Mouse (Mus musculus) cerebellum, postnatal 14 days (tissue): ENCODE measurements around the gene Gm20431.

Experiments
- DNase-seq, 2 experiments: peaks; one replicate each; pipeline ENCODE4 v3.0.0; 2021; ENCODE audit warnings: mixed read lengths in 2 of 2

Gm20431 gene

DNA sequence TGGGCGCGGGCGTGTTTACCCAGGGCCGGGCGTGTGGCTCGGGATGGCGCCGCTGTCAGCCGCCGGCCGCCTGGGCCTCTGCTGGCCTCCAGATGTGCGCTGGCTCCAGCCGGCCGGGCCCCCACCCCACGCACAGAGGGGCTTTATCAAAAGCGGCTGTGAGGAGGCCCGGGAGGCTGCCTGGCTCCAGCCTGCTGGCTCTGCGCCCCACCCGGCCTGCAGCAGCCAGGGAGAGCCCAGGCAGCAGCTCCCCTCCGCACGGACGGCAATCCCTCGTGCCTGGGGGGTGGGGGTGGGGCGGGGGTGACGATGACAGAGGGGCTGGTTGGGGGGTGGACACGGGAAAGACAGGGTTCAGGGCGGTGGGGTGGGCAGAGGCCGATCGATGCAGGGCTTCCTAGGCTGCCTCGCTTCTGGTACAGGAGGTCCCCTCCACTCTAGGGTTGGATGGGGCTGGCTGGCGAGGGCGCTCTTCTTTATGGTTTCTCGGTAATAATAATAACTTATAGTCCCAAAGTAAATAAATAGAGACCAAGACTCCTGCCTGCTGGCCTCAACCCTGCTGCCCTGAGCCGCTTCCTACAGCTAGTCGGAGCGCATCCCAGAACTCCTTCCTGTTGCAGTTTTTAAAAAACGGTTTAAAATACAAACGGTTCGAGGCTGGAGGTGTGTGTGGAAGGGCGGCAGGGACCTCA lies 63.7 kb downstream of the Gm20431 start:
- no peak for DNase-seq

DNA sequence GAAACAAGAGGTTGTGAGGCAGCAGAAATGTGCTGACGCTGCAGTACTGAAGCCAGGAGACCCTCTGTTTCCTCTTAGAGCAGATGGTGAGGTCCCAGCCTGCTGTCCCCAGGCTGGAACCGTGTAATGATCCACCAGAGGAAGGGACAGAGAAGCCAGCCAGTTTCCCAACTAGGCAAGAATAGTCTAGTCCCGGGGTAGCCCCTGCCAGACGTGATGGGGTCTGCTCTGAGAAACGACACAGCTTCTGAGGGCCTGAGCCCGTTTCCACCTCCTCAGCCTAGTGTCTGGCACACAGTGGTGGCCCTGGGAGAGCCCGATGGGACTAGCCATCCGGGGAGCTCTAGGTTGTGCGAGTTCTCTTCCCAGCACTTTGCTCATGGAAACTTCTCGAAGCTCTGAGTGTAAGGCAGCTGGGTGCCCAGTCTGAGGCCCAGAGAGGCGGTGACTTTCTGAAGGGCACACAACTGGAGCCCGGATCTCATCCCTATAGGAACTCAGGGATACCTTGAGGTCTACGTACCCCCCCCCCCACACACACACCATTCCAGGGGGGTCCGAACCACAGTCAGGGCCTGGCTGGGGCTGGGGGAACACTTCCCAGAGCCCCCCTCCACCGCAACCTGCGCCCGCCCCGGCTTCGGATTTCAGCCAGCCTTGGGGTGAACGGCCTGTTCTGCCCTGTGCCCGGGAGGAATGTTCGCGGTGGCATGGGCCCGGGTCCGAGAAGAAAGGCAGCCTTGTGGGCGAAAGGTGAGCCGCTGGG lies 64.4 kb downstream of the Gm20431 start:
- peak in 1 of 2 experiments; percentile 41 for DNase-seq

DNA sequence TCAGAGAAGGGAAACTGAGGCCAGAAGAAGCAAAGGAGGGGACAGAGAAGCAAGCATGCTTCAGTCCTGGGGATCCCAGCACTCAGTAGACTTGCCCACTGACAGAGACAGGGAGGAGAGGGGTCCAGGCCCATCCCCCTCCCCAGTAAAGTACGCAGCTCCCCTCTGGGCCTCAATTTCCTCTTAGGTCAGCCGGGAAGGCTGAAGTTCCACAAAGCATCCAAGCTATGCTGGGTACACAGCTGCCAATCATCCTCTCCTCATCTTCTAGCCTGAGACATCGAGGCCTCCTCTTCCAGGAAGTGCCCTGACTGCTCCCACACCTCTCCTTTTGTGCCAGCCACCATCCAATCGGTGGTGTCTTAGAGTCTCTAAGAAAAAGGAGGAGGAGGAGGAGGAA lies 65.0 kb downstream of the Gm20431 start:
- DNase-seq: no peak

DNA sequence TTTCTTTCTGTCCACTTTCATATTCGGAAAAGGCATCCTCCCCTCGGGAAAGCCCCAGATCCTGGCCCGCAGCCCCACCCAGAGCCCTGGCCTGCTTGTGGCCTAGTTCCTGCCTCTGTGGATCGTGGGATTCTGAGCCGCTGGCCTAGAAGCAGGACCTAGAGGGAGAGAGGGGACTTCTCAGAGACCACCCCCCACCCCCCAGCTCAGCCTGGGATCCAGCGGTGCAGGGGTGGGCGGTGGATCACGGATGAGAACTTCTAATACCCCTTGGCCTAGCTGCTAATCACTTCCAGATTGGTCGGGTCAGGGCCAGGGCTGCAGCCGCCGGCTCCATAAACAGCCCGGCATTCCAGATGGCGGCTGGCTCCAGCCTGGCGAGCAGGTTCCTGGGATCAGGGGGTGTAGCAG lies 65.5 kb downstream of the Gm20431 start:
- DNase-seq: peak; percentile 50 to 58

DNA sequence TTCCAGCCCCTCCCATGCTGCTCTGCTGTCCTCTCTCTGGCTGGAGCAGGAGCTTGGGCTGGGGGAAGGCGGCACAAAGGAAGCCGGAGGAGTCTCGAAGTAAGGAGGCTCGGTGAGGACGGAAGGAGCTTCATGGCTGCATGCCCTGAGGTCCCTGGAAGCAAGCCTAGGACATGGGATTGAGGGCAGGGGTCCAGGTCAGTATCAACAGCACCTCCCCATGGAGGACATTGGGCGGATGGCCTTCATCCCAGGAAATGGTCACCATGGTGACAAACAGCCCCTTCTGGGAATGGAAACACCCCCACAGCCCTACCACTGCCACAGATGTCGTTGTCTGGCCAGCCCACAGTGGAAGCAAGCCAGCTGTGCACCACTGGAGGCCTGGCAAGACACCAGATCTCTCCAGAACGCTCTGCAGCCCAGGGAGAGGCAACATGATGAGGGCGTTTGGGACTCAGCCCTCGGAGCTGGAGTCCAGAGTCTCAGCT lies 66.8 kb downstream of the Gm20431 start:
- peak; percentile 56 to 78 for DNase-seq

DNA sequence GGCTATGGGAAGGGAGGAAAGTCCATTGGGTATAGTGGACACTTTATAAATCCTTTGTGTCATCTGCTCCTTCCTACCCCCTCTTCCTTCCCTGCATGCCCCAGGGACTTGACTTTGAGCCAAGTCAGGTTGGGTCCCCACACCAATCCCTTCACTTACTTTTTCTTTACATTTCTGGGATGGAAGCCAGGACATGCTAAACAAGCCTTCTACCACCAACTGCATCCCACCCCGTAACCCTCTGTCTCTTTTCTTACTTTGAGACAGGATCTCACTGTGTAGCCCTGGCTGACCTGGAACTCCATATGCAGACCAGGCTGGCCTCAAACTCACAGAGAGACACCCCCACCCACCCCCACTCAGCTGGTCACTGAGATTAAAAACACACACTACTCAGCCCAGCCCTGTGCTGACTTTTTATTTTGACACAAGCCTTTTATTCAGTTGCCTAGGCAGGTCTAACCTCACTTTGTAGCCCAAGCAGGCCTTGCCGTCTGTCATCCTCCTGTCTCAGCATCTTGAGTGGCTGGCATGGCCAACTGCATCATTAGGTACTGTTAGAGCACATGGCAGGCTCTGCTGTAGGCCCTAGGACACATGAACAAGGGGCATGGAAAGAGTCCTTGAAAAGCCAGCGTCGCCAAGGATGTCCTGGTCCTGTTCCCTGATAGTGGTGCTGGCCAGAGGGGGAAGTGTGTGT lies 67.6 kb downstream of the Gm20431 start:
- DNase-seq: no peak

DNA sequence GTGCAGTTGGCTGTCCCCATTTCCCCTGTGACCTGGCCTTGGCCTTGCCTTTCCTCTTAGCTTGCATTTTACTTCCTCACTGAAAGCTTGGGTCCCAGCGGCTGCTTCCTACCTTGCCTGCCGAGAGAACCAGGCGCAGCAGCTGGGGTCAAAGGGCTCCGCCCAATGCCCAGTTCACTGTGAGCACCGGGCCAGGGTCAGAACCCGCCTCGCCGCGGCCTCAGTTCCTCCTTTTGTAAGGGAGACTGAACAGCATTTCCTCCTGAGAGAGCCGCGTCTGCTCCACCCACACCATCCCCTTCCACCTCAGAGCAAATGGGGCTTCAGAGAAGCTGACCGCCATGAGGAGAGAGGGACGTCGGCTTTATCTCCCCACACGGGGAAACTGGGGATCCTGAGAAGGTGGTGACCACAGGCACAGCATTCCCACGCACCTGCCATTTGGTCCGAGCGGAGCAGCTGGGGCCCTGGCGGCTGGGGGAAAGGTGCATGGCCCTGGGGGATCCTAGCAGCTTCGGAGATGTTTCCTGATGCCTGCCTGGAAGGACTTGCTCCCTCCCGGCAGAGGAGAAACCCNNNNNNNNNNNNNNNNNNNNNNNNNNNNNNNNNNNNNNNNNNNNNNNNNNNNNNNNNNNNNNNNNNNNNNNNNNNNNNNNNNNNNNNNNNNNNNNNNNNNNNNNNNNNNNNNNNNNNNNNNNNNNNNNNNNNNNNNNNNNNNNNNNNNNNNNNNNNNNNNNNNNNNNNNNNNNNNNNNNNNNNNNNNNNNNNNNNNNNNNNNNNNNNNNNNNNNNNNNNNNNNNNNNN lies 72.3 kb downstream of the Gm20431 start:
- DNase-seq: no peak

DNA sequence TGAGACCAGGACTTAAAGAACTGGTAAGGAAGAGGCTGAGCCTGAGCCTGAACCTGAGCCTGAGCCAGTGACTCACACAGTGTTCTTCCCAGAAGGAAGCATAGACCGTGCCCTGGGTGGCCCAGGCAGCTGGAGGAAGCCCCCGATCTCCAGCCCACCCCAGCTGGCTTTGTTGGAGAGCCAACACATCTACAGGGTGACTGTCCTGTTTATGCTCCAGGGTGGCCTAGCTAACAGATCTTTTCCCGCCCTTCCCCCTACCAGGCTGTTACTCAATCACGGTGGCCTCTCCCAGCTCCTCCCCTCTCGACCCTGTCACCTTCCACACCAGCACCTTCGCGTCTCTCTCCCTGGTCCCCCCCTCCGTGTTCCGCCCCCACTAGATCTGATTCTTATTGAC lies 74.3 kb downstream of the Gm20431 start:
- no peak for DNase-seq

DNA sequence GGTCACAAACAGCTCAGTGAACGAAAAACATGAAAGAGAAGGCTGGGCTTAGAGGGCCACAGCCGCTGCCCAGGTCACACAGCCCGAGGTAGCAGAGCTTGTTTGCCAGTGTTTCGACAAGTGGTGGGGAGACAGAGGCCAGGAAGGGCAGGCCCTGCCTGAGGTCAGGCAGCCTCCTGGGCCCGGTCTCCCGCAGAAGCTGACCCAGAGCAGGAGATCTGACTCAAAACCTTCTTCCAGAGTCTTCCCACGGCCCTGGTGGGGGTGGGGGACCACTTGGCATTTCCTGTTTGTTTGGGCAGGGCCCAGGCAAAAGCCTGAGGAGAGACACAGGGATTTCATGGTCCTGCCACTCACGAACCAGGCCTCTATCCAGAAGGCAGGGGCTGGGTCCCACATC lies 75.3 kb downstream of the Gm20431 start:
- DNase-seq: no peak

DNA sequence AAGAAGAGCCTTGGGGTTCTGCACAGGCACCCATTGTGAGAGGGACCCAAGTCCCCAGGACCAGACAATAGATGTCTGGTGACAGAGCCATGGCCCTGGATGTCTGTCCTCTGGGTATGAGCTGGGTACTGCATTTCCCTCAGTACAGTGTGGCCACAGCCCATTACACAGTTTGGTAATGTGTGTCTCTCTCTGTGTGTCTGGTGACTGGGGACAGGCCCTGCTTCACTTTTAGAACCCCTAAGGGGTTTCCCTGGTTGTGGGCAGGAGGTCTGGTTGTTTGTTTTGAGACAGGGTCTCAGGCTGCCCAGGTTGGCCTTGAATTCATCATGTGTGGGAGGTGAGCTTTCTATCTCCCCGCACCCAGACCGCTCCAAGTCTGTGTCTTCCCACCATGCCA lies 76.0 kb downstream of the Gm20431 start:
- no peak for DNase-seq

DNA sequence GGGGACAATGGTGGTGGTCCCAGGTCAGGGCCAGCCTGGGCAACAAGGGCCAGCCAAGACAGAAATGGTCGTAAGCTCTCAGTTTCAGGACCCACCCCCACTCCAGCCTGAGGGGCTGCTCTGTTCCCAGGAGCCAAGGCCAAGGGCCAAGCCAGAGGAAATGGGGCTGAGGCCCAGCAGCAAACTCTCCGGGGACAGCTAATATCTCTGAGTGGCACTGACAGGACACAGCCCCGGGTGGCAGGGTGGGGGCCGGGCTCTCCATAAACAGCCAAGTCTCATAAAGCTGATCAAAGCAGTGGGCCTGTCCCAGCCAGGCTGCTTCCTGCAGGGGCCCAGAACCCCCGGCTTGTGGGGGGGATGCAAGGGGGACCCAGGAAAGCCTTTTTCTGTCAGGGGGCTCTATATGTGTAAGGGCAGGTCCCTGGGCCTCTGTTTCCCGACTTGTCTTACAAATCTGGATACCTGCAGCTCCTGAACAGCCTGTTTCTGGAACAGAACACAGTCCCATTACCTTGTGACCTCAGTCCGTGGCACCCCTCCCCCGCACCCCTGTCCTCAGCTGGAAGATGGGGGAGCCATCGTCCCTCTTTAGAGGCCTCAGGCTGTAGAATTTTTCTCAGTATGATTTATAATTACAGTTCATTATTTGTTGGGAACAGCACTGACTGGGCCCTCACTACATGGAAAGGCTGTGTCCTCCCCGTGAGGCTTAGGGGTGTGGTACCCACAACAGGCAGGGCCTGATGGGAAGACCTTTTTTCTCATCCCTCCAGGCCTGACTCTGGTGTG lies 77.9 kb downstream of the Gm20431 start:
- DNase-seq: no peak

DNA sequence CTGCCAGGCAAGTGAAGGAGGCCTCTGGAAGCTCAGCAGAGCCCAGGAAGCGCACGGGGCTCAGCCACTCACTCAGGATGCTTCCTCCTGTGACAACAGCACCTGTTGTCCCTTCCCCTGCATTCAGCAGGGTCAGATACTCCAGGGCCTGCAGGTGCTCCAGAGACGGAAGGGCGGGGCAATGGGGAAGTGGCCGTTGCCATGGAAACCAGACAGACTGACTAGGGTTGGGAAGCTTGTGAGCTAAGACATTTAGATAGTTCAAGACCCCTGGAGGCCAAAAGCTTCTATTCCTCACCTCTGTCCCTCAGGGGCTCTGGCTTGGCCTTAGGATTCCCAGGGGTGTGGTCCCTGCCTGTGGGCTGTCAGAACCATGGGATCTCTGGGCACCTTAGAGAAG lies 82.8 kb downstream of the Gm20431 start:
- no peak for DNase-seq

DNA sequence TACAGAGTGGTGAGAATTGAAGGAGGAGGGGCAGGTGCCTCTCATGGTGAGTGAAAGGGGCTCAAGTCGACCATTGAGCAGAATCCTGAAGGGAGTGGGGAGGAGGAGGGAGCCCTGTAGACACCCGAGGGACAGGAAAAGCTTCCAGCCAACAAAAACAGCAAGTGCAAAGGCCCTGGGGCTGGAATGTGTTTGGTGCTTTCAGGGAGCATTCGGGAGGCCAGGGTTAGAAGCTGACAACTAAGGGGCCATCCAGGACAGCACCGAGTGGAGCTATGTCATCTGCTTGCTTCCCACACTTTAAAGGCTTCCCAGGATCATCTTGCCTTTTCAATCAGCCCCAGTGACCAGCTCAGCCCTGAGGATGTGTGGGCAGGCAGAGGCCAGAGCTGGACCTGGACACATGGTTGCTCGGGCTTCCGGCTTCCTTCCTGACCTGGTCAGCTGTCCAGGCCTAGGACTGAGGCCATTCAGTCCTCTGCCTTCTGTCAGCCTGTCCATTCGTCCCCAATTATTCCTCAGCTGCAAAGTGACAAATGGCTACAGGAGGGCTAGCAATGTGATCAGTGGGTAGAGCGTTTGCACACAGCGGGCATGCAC lies 84.0 kb downstream of the Gm20431 start:
- no peak for DNase-seq

DNA sequence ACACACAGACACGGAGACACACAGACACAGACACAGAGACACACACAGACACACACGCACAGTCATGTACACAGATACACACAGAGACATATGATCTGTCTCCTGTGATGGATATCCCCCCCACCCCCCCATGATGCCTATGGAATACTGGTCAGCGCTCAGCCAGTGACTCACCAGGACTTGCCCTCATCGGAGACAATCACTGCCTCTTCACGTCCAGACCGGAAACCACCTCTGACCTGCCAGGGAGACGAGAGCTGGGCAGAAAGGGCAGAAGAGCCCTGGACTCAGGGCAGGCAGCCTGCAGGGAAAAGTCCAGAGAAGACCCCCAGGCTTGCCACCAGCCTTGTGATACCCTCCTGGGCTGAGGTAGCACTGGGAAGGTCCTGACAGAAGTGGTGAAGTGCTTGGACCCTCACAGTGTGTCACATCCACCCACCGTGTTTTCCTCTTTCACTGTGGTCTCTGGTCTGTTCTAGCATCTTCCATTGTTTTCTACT lies 85.1 kb downstream of the Gm20431 start:
- no peak for DNase-seq

DNA sequence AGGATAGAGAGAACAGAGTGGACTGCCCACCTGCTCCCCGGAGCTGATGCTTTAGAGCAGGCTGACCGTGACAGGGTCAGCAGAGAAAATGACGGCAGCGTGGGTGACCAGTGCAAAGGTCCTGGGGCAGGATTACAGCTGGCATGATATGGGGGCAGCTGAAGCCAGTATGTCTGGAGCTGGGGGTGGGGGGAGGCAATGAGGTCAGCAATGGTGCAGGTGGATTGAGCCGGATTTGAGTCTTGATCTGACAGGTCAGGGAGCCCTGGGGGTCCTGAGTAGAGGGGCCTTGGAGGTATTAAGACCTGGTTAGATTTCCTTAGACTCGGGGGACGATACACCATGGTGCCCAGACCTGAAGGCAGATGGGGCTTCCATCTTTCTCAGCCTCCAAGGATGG lies 85.7 kb downstream of the Gm20431 start:
- no peak for DNase-seq

DNA sequence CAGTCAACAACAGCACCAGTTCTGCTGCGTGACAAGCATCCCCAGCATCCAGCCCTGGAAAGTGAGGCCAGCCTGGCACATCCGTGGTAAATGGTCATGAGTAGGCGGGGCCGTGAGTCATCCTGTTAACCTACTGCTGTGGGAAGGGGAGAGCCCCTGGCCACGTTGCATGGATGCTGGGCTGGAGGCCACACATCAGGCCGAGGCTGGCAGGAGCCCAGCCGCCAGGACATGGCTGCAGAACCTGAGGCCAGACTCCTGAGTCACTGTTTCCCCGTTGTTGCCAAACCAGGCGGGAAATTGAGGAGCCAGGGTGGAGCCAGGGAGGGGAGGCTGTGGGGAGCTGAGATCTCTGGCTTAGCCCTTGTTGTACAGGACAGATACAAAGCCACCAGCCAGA lies 86.5 kb downstream of the Gm20431 start:
- no peak for DNase-seq

DNA sequence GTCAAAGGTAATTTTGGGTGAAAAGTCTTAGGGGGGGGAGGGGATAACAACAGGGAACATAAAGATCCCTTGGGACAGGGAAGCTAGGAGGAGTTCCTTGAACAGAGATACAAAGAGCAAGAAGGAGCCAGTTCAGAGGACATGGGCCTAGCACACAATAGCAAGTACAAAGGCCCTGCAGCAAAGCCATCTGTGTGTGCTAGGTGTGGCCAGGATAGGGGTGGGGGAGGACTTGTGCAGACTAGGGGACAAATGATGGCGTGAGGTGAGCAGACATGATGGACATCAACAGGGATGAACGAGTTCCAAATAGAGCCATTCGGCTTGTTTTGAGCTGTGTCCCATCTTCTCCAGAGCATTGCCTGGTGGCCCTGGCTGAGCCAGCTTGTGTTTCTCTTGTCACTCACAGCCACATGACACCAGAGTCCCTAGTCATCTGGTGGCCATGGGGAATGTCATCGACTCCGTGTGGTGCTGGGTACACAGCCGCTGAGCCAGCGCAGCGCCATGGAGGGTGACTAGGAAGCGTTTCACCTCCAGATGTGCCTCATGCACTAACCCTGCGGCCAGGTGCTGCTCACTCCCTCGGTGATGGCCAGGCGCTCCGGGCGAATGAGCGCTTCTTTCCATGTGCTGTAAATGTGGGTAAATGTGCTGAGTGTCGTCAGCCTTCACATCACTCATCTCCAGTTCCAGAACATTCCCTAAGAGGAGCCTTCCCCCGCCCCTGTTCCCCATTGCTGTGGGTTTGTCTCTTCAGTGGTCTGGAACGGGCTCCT lies 89.7 kb downstream of the Gm20431 start:
- DNase-seq: no peak

DNA sequence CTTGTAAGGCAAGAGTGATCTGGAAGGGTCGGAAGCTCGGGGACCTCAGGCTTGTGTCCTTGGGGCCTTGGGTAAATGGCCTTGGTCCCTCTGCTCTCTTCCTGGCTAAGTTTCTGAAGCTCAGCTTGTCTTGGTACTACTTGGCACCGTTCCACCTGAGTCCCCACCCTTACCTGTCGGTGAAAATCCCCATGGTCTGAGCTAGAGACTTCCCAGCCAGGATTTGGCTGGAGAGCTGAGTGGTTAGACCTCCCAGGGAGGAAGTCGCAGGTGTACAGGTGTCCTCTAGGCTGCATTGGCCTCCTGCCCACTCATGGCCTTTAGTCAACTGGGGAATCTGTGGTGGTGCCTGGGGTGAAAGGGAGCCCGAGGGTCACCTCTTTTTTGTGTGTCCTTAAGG lies 90.5 kb downstream of the Gm20431 start:
- no peak for DNase-seq

DNA sequence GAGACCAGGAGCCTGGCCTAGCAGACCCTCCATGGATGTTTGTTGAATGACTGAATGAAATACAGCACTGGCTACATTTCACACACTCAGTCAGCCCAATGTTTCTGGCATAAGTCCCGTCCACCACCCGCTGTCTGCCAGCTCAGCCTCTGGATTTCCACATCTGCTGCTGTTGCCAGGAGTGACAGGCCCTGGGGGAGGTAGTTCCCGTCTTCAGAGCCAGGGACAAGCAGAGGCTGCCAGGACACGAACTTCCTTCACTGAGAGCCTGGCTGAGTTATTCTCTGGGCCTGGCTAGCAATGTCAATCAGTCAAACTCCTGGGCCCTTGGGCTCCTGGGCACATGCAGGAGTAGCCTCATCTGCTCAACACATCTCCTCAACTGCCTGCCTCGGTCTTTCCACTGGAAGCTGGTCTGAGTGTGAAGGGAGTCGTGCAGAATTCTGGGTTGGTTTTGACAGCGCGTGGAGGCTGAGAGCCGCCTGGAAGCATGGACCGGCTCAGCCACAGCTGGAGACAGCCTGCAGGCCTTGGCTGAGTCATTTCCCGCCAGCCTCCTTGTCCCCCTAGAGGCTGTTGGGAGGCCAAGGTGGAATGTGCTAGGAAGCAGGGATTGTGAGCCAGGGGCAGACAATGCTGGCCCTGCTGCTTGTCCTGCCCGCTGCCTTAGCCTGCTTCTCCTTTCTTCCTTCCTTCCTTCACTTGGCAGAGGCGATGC lies 91.2 kb downstream of the Gm20431 start:
- peak in 1 of 2 experiments; percentile 35 for DNase-seq

DNA sequence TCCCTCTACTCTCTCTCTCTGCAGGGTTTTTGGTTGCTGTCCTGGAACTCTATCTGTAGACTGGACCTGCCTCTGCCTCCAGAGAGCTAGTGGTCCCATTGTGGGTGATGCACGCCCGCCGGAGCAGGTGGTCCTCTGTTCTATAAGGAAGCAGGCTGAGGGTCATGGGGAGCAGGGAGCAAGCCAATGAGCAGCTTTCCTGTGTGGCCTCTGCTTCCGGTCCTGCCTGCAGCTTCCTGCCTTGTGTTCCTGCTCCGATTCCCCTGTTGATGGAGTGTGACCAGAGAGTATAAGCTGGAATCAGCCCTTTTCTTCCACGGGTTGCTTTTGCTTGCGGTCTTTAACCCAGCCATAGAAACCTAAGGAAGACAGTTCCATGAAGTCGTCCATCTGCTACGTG lies 93.2 kb downstream of the Gm20431 start:
- DNase-seq: no peak
